Mouse (Mus musculus): Measurements from ENCODE around the gene Eef1akmt3. TPM values are rescaled to one million over a fixed set of nuclear protein-coding genes. Genes with fewer than 3 reads are reported as not detected.

Eef1akmt3 gene
- polyA plus RNA-seq, 1 experiment from 2014 or later = 0.37 TPM

DNA sequence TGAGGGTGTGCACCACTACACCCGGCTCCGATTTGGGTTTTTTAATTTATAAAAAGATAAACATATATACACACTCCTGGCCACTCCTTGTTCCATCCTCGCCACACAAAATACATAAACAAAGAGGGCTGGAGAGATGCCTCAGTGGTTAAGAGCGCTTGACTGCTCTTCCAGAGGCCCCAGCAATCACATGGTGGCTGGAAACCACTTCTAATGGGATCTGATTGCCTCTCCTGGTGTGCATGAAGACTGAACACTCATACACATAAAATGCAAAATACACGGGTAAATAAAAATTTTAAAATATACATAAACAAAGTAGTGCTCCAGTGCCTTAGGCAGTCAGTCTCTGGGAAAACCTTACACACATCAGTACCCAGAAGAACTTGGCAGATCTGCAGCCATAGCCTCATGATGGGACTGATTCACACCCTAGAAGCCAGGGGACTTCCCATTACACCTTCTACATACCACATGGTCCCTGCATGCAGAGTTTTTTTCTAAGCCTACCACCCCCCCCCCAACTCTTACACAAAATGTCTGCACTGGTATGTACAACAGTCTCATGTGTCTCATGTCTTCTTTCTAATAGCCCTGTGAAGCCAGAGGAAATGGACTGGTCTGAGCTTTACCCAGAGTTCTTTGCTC, 1.3 kb upstream of the Eef1akmt3 start:
- peak overlapping the region; percentile 60; the same call in 1 of the 2 replicates for H3K9ac ChIP-seq
- no peak overlapping the region for H3K27ac ChIP-seq
- ATAC-seq (replicated peaks) = no peak
- no peaks in the 10 kb centered on the region for H3K9me3 ChIP-seq
- H3K4me2 ChIP-seq = peak overlapping the region; percentile 91
- 16% methylated on average over 5 of the region's 5 CpGs for WGBS
- peak overlapping the region; percentile 80 for H3K4me3 ChIP-seq
- no peaks in the 10 kb centered on the region for H3K36me3 ChIP-seq (replicated peaks)
- H3K27me3 ChIP-seq (replicated peaks) = peaks cover 9% of the 10 kb centered on the region
- peaks cover 16% of the 10 kb centered on the region for H3K4me1 ChIP-seq

DNA sequence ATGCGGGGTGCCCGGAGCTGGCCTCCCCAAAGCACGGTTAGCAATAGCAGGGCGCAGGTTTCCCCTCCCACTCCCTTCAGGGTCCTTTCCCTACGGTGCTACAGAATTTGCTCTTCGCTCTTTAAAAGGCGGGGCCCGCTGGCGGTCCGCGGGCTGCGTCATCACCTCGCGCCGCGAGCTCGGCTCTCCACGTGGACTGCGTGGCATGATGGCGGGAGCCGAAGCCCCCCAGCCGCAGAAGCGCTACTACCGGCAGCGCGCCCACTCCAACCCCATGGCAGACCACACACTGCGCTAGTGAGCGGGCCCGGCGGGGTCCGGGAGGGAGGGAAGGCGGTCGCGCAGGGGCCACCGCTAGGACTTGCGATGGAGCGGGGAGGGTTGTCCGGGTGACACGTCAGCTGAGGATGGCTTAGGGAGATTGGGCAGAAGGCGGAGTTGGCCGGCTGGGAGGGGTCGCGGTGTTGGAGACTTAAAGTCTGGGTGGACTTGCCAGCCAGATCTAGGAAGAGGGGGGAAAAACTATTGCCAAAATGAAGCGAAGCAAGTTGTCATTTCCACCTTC, 543 bp upstream of the Eef1akmt3 start:
- peak; percentile 83 for ATAC-seq (replicated peaks)
- no peaks in the 10 kb centered on the region for H3K9me3 ChIP-seq
- H3K4me3 ChIP-seq = peak overlapping the region; percentile 80
- H3K36me3 ChIP-seq (replicated peaks) = no peaks in the 10 kb centered on the region
- WGBS = under 1% methylated on average over 44 of the region's 44 CpGs
- peaks cover 6% of the 10 kb centered on the region for H3K27me3 ChIP-seq (replicated peaks)
- peaks cover 16% of the 10 kb centered on the region for H3K4me1 ChIP-seq
- H3K4me2 ChIP-seq = peak overlapping the region; percentile 91
- peak overlapping the region; percentile 59 for H3K27ac ChIP-seq
- H3K9ac ChIP-seq = peak overlapping the region; percentile 60

DNA sequence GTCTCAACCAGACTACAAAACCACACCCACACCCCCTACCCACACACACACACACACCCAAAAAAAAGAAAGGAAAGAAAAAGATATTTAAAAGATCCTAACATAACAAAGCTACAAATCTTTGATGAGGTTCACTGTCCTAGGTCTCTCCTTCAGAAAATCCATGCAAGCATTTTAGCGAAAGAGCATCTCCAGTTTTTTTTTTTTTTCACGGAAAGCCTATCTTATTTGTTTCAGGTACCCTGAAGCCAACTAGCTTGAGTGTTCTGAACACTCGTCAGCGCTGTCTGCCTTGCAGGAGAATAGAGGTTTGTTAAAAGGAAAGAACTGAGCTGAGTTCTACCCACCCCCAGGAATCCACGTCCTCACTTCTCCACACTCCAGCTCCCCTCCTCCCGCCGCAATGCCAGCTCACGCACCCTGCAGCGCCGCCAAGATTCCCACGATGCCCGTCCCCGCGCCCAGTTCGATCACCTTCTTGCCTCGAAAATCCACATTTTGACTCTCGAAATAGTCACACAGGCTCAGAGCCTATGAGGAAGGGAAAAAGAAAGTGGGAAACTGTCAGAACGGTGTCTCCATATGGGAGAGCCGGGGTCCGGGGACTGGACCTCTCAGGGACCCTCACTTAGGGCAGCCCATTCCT, 621 bp downstream of the Eef1akmt3 start:
- peaks cover 6% of the 10 kb centered on the region for H3K27me3 ChIP-seq (replicated peaks)
- H3K36me3 ChIP-seq (replicated peaks) = no peaks in the 10 kb centered on the region
- H3K4me3 ChIP-seq = peak overlapping the region; percentile 80
- 2% methylated on average over 20 of the region's 20 CpGs for WGBS
- peaks cover 16% of the 10 kb centered on the region for H3K4me1 ChIP-seq
- peak overlapping the region; percentile 60 for H3K9ac ChIP-seq
- no peak overlapping the region for H3K27ac ChIP-seq
- no peaks in the 10 kb centered on the region for H3K9me3 ChIP-seq
- peak overlapping the region; percentile 91 for H3K4me2 ChIP-seq
- peak; percentile 12 for ATAC-seq (replicated peaks)

DNA sequence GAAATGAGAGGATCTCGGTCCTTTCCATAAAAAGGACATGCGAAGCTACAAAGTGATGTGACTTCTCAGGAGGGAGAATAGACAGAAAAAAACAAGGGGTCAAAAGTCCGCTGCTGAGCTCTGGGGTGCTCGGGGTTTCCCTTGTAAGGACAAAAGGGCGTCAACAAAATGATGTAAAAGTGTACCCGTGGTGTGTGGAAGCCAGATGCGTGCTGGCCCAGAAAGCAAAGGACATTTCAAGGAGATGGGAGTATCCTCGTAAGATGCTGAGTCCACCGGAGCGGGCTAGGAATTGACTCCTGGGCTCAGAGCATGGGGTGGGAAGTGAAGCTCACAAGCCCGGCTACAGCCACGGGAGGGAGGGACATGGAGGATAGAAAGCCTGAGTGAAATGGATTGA, 3.7 kb downstream of the Eef1akmt3 start:
- H3K4me1 ChIP-seq = peaks cover 12% of the 10 kb centered on the region
- H3K27me3 ChIP-seq (replicated peaks) = peaks cover 6% of the 10 kb centered on the region
- no peak overlapping the region for H3K4me3 ChIP-seq
- H3K4me2 ChIP-seq = no peak overlapping the region
- H3K9ac ChIP-seq = no peak overlapping the region
- no peaks in the 10 kb centered on the region for H3K9me3 ChIP-seq
- H3K36me3 ChIP-seq (replicated peaks) = no peaks in the 10 kb centered on the region
- WGBS = 73% methylated on average over 12 of the region's 12 CpGs
- no peak for ATAC-seq (replicated peaks)
- H3K27ac ChIP-seq = no peak overlapping the region

- no peak overlapping the region for H3K4me2 ChIP-seq
- no peak overlapping the region for H3K4me3 ChIP-seq
- 86% methylated on average over 12 of the region's 12 CpGs for WGBS
- peaks cover 7% of the 10 kb centered on the region for H3K4me1 ChIP-seq
- peaks cover 6% of the 10 kb centered on the region for H3K27me3 ChIP-seq (replicated peaks)
- no peak overlapping the region for H3K27ac ChIP-seq
- ATAC-seq (replicated peaks) = no peak
- no peak overlapping the region for H3K9ac ChIP-seq
- H3K9me3 ChIP-seq = no peaks in the 10 kb centered on the region
- no peaks in the 10 kb centered on the region for H3K36me3 ChIP-seq (replicated peaks)
These were observed 5.0 kb downstream of the Eef1akmt3 start for GRCm38 (mm10) chr10:127036273-127036672.

DNA sequence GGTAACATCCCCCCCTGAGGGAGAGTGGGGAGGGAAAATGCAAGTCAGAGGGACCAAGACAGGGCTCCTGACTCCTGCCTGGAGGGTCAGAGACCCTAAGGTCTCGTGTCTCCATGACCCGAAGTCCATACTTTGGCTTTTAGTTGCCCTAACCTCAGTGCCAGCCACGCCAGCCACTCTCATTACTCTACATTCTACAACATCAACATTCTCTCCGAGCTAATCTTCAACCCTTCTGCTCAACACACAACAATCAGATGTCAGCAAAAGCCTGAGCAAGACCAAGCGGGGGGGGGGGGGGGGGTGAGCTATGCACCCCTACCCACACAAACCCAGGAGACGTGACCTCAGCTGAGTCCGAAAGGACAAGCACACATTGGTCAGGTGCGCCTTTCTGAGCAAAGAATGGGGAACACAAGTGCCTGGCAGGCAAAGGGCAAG, 8.0 kb downstream of the Eef1akmt3 start:
- no peak overlapping the region for H3K4me3 ChIP-seq
- H3K9ac ChIP-seq = no peak overlapping the region
- 82% methylated on average over 8 of the region's 8 CpGs for WGBS
- no peaks in the 10 kb centered on the region for H3K36me3 ChIP-seq (replicated peaks)
- no peaks in the 10 kb centered on the region for H3K27me3 ChIP-seq (replicated peaks)
- no peaks in the 10 kb centered on the region for H3K9me3 ChIP-seq
- no peak overlapping the region for H3K27ac ChIP-seq
- ATAC-seq (replicated peaks) = no peak
- peaks cover 11% of the 10 kb centered on the region for H3K4me1 ChIP-seq
- H3K4me2 ChIP-seq = no peak overlapping the region

DNA sequence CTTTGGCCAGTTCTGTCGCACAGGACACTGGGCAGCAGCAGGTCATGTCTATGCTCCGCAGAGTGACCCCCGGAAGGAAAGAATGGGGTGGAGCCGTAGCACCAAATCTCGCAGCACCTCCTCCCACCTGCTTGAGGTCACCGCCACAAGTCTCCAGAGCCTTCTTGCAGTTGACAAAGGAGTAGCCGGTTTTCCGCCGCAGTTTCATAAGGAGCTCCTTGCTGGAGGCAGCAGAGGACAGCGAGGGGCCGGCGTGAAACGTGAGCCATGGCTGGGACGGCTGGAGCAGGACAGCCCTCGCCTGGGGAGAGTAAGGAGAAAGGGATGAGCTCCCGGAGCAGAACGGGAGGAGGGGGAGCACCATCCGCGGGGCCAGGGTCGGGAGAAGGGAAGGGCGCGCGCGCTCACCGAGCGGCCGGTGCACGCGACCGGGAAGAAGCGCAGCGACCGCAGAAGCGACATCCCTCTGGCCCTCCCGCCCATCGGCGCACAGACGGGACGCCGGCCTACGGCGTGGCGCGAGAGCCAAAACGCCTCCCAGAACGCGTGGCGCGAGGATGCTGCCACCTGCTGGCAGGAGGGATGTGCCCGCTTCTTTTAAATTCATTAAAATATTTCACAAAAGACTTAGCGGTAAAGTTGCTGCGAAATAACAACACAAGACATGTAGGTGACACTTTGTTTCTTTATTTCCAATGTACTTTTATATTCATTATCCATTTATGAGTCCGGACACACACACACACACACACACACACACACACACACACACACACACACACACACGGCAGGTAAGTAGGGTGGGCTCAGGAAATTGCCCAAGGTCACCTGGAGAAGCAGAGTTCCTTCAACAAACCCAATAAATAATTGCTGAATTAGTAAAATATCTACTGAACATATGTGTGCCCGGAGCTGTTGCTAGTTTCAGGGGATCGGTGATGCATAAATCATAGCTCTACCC, 10.7 kb downstream of the Eef1akmt3 start, which contains the start of gene Tsfm:
Gene Tsfm, minus strand, starts transcription at position 505 of the 961 bp plus-strand sequence.
- 6% methylated on average over 54 of the region's 56 CpGs for WGBS
- peak within 1 kb of the TSS; percentile 72 for H3K4me3 ChIP-seq

DNA sequence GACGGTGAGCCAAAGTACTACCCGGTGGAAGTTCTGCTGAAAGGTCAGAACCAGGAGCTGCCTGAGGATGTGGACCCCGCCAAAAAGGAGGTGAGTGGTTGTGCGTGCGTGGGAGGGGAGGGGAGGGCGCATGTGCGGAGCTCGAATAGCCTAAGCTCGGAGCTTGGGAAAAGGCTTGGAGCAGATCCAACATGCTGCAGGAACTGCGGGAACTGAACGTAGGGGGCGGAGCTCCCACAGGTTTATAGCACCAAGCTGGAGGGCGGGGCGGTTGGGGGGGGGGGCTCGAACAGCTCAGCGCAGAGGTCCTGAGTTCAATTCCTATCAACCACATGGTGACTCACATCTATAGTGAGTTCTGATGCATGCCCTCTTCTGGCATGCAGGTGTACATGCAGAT, 22.9 kb downstream of the Eef1akmt3 start:
- Histone ChIP-seq H3K4me2 (no peak overlapping the region), H3K4me1 (no peaks in the 10 kb centered on the region), H3K9me3 (no peaks in the 10 kb centered on the region), H3K27ac (no peak overlapping the region), H3K4me3 (no peak overlapping the region), H3K36me3 (replicated peaks) (peaks cover 15% of the 10 kb centered on the region), H3K9ac (no peak overlapping the region), H3K27me3 (replicated peaks) (no peaks in the 10 kb centered on the region)
- 85% methylated on average over 16 of the region's 16 CpGs for WGBS
- no peak for ATAC-seq (replicated peaks)

More for the DNA sequence above, 10.7 kb downstream of the Eef1akmt3 start, which contains the start of gene Tsfm:
- Histone ChIP-seq H3K36me3 (replicated peaks) (peaks cover 22% of the 10 kb centered on the region; the same call in 1 of the 2 replicates), H3K4me1 (peaks cover 11% of the 10 kb centered on the region), H3K4me2 (peak within 1 kb of the TSS; percentile 87), H3K9ac (peak within 1 kb of the TSS; percentile 85), H3K9me3 (no peaks in the 10 kb centered on the region), H3K27me3 (replicated peaks) (no peaks in the 10 kb centered on the region), H3K27ac (peak within 1 kb of the TSS; percentile 75)
- ATAC-seq (replicated peaks) = peak; percentile 86

- H3K27ac ChIP-seq = no peak overlapping the region
- peaks cover 4% of the 10 kb centered on the region; the same call in 1 of the 2 replicates for H3K36me3 ChIP-seq (replicated peaks)
- H3K27me3 ChIP-seq (replicated peaks) = no peaks in the 10 kb centered on the region
- ATAC-seq (replicated peaks) = no peak
- no peak overlapping the region for H3K4me3 ChIP-seq
- H3K4me2 ChIP-seq = no peak overlapping the region
- H3K4me1 ChIP-seq = no peaks in the 10 kb centered on the region
- WGBS = 21% methylated on average over 2 of the region's 2 CpGs
- H3K9me3 ChIP-seq = no peaks in the 10 kb centered on the region
- H3K9ac ChIP-seq = no peak overlapping the region
These were observed 24.2 kb downstream of the Eef1akmt3 start for GRCm38 (mm10) chr10:127017071-127017470.

DNA sequence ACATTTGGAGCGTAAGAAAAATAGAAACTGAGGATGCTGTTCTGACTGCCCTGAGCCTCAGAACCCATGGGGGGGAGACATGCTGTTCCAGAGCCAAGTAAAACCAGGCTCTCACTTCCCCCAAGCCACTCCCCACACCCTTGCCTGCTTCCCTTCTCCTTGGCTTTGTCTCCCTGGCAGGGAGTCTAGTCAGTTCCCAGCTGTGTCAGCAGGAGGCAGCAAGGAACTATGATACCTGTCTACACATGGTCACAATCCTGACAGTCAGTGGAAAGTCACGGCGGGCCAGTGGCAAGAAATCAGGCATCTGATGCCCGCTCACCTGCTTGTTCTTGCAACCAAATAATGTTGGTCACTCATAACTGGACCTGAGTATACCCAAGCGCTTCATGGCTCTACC, 24.8 kb downstream of the Eef1akmt3 start:
- H3K4me1 ChIP-seq = no peaks in the 10 kb centered on the region
- no peak overlapping the region for H3K27ac ChIP-seq
- H3K4me3 ChIP-seq = no peak overlapping the region
- no peaks in the 10 kb centered on the region for H3K36me3 ChIP-seq (replicated peaks)
- no peak for ATAC-seq (replicated peaks)
- H3K27me3 ChIP-seq (replicated peaks) = no peaks in the 10 kb centered on the region
- no peak overlapping the region for H3K4me2 ChIP-seq
- H3K9me3 ChIP-seq = no peaks in the 10 kb centered on the region
- no peak overlapping the region for H3K9ac ChIP-seq
- 69% methylated on average over 5 of the region's 5 CpGs for WGBS

DNA sequence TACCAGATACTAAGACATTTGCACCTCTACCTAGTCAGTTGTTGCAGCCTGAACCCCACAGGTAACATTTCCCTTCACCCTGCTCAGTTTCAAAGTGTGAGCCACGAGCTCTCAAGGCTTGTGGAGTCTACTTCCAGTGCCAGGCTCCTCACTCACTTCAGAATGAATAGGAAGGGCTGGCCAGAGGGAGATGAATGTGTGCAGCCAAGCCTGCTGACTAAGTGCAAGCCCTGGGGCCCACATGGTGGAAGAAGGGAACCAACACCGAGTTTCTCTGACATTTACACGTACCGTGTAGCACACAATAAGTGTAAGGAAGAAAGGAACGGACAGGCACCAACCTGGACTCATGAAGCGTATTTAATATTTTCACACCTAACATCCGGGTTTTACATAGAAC, 37.5 kb downstream of the Eef1akmt3 start:
- ATAC-seq (replicated peaks) = no peak
- H3K4me3 ChIP-seq = no peak overlapping the region
- no peak overlapping the region for H3K9ac ChIP-seq
- 71% methylated on average over 7 of the region's 7 CpGs for WGBS
- H3K4me1 ChIP-seq = no peaks in the 10 kb centered on the region
- no peaks in the 10 kb centered on the region for H3K9me3 ChIP-seq
- H3K4me2 ChIP-seq = no peak overlapping the region
- 0 out of 2 replicates have a peak, but pooled peaks cover 4% of the 10 kb centered on the region for H3K36me3 ChIP-seq (replicated peaks)
- H3K27ac ChIP-seq = no peak overlapping the region
- H3K27me3 ChIP-seq (replicated peaks) = no peaks in the 10 kb centered on the region

DNA sequence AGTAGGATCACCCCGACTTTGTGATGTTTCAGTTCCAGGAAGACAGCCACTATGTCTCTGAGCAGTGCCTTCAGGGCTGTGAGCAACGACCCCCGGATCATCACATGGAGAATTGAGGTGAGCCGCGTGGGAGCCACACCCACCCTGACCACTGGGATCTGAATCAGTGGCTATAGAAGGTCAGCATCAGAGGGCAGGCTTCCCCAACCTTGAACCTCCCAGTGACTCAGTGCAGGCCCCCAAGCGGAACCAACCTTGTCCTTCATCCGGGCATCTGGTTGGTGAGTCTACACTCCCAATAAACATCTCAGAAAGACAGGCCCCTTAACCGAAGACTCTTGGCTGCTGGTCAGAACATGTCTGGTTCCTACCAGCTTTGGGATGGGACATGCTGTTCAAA, 38.0 kb downstream of the Eef1akmt3 start:
- Histone ChIP-seq H3K4me2 (no peak overlapping the region), H3K9ac (no peak overlapping the region), H3K36me3 (replicated peaks) (0 out of 2 replicates have a peak, but pooled peaks cover 9% of the 10 kb centered on the region), H3K27ac (no peak overlapping the region), H3K27me3 (replicated peaks) (no peaks in the 10 kb centered on the region), H3K4me3 (no peak overlapping the region), H3K9me3 (no peaks in the 10 kb centered on the region), H3K4me1 (no peaks in the 10 kb centered on the region)
- WGBS = 88% methylated on average over 8 of the region's 8 CpGs
- no peak for ATAC-seq (replicated peaks)
